Mouse (Mus musculus): ENCODE results near the gene Pak1.

The Pak1 gene

DNA sequence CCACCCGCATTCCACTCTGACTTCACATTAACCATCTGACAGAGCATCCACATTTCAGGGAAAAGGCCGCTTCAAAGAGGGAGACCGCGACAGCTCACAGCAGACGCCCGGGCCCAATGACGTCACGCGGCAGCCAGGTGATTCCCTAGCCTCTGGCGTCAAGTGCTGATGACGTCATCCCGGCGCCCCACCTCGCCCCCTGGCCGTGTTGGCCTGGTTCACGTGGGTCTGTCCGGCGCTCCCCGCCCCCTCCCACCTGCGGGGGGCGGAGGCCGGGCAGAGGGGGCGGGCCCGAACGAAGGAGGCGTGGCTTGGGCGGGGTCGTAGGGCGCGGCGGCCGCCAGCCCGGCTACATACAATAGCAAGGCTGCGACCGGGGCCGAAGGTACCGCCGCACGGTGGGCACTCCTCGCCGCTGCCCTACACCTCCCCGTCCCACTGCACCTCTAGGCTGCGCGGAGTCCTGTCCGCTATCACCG is at the start of gene Pak1:
Pak1 (plus strand) TSS at position 352 of the 479 bp plus-strand sequence.
- in situ Hi-C loops (cut with MboI, MseI) = no loop called here

GRCm38 (mm10) chr7:97740948-97741347 is 47.4 kb upstream of the Pak1 start:
- in situ Hi-C loops (cut with MboI, MseI) = loop anchor here in 1 of 2 experiments (10.0 kb wide), 1 partner anchor 334 kb away; no protein-coding TSS in a partner anchor

DNA sequence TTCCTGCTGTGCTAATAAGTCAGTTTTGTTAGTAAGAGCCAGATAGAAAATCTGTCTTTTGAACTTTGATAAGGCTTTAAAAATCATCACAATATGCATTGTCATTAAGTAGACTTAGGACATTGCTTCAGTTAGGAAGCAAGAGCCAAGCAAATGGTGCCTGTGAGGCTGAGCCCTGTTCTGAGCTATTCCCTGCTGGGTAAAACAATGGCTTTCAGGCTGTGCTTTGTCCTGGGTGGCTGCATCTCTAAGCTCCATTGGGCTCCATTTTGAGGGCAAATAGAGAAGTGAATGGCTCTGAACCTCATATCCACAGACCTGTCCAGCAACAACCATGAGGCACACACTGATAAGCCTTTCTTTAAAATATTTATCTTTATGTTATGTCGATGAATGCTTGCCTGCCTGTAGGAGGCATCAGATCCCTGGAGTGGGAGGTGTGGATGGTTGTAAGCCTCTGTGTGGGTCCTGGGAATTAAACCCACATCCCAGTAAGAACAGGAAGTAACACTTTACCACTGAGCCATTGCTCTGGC is 46.5 kb upstream of the Pak1 start:
- in situ Hi-C loops (cut with MboI, MseI) = loop anchor here in 1 of 2 experiments (10.0 kb wide), 1 partner anchor 333 kb away; no protein-coding TSS in a partner anchor

- in situ Hi-C loops (cut with MboI, MseI) = loop anchor here (5.0 to 10.0 kb wide), 5 partner anchors 97 to 377 kb away; no protein-coding TSS in a partner anchor
These were observed 43.0 kb upstream of the Pak1 start for GRCm38 (mm10) chr7:97745299-97745698.

- in situ Hi-C loops (cut with MboI, MseI) = loop anchor here (5.0 to 10.0 kb wide), 5 partner anchors 95 to 375 kb away; no protein-coding TSS in a partner anchor
These were observed 41.1 kb upstream of the Pak1 start for GRCm38 (mm10) chr7:97747176-97747707.

GRCm38 (mm10) chr7:97747787-97748497 is 40.4 kb upstream of the Pak1 start:
- in situ Hi-C loops (cut with MboI, MseI) = loop anchor here (5.0 to 10.0 kb wide), 5 partner anchors 94 to 374 kb away; no protein-coding TSS in a partner anchor

DNA sequence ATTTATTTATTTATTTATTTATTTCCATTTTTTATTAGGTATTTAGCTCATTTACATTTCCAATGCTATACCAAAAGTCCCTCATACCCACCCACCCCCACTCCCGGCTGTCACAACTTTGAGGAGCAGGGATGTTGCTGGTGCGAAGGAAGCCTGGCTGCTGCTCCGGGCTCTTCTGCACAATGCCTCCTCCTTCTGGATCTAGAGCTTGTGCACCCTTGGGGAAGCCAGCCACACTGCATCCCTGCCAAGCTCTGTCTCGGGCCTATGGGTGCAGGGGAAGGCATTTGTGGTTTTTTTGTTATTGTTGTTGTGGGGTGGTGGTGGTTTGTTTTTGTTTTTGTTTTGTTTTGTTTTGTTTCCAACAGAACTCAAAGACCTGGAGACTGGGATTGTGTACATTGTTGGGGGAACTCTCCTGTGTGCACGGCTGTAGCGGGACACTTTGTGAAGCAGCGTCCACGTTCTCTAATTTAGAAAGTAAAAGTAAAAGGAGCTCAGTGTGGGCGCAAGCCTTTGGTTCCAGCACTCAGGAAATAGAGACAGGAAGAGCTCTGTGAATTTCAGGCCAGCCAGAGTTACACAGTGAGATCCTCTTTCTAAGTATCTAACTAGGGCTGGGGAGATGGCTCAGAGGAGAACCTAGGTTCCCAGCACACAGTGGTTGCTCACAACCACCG is 39.7 kb upstream of the Pak1 start:
- in situ Hi-C loops (cut with MboI, MseI) = loop anchor here (5.0 to 10.0 kb wide), 5 partner anchors 94 to 374 kb away; no protein-coding TSS in a partner anchor

DNA sequence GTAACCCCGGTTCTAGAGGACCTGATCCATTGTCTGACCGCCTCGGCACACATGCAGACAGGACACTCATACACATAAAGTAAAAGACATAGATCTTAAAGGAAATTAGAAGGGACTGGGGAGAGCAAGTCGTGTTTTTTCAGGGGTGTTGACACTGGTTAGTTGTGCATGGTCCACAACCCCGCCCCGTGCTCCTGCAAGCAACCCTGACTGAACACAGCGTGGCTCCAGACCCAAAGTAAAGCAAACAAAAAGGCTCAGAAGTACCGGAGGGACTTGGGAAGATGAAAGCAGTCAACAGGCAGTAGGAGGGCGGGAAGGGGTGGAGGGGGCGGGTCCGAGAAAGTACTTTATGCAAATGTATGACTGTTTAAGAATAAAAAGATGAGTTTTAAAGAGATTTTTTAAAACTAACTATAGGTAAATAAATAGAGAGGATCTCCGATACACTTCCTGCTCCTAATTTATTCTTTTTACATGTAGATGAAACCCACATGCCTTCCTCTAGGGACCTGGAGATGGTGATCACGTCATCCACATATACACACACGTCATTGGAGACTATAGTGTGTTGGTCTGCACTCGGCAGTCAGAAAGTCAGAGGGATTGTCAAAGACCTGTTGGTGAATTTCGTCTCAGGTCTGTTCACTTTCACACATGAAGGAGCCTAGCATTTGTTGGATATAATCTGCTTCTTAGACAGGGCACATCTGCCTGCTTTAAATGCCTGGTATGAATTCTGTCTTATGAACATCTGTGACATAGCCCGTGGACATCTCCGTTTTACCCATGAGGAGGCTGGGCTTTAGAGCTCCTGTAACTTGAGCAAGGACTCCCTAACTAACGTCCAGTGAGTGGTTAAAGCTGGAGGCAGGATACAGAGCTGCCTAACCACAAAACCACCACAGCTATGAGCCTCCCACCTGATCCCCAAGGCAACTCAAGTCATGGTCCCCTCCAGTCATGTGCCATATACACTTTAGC is 38.8 kb upstream of the Pak1 start:
- in situ Hi-C loops (cut with MboI, MseI) = loop anchor here (5.0 to 10.0 kb wide), 5 partner anchors 93 to 373 kb away; no protein-coding TSS in a partner anchor

DNA sequence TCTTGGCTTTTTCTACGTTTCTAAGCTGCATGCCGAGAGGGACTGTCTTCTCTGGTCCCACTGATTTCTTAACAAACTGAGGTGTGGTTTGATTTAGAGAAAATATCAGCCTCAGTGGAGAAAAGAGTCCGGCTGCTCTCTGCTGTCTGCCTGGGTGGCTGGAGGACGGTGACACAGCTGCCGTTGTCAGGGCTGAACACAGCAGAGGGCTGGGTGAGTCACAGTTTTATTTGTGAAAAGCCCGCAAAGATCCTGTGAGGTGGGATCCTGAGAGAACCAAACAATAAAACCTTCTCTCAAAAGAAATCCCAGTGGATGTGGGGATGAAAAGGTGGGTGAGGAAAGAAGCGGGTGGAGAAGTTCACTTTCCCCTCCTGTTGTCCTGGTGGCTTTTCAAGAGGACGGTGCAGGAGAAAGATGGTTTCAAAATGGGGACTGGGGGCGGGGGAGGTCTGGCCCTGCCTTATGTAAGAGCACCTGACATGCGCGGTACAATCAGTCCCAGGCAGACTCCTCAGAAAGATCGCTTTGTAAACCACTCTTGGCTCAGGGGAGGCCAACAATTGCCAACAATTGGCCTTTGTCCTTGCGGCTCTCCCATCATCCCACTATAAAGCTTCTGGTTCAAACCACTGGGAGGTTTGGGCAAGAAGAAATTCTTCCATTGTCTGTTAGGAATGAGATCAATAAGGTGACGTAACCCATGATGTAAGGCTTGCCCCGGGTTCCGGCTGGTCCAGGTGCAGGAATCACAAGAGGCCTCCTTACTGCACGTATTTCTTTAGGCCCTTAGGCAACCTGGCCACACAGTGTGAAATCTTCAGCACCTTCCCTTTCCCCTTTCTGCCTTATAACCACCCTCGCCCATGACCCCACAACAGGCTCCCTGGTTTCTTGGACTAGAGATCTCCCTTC is 31.1 kb upstream of the Pak1 start:
- in situ Hi-C loops (cut with MboI, MseI) = no loop called here

- in situ Hi-C loops (cut with MboI, MseI) = no loop called here
These were observed 23.8 kb upstream of the Pak1 start for GRCm38 (mm10) chr7:97764591-97764990.

DNA sequence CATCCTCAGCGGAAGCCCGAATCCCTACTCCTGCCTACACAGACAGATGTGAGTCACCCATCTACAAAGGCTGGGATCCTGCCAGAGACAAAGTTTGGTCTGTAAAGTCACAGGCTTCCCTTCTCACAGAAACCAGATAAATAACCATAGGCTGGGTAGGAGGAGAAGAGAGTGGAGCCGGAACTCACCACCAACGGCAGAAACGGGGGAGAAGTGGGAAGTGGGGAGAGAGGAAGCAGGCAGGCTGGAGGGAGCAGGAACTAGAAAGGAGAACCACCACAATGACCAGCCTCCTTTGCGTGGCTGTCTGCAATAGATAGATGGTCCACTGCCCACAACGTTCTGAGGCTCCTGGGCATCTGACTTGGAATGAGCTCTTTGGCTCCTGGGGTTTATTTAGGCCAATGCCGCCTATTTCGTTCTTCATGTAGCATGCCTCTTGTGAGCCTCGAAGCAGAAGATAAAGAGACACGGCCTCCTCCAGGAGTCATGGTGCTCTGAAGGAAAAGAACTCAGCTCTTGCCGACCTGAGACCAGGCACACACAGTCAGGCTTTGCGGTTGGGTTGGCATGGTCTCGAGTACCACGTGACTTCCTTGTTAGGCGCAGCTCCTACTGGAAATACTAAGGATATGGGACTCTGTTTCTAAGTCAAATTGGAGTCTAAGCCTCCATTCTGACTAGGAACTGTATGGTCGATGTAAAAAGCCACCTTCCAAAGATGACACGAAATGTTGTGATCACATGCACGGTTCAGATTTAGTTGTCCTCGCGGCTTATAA is 23.0 kb upstream of the Pak1 start:
- in situ Hi-C loops (cut with MboI, MseI) = no loop called here

- in situ Hi-C loops (cut with MboI, MseI) = no loop called here
These were observed 22.4 kb upstream of the Pak1 start for GRCm38 (mm10) chr7:97765963-97766347.

- in situ Hi-C loops (cut with MboI, MseI) = no loop called here
These were observed 21.8 kb upstream of the Pak1 start for GRCm38 (mm10) chr7:97766406-97767166.

- in situ Hi-C loops (cut with MboI, MseI) = no loop called here
These were observed 20.5 kb upstream of the Pak1 start for GRCm38 (mm10) chr7:97767841-97768240.

DNA sequence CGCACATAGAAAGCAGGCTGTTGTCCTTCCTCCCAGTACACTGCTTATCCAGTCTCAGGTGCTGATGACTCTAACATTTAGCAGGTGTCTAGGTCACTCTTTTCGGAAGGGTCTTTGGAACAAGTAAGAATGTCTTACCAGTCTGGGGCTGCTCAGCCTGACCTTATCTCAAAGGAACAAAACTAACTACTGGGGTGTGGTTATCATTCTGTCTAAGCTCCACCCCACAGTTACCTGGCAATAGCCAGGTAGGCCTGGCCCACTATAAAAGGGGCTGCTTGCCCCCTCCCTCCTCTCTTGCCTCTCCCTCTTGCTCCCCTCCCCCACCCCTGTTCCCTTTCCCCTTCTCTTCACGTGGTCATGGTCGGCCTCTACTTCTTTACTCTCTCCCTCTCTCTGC is 19.3 kb upstream of the Pak1 start:
- in situ Hi-C loops (cut with MboI, MseI) = no loop called here

GRCm38 (mm10) chr7:97770841-97771620 is 17.3 kb upstream of the Pak1 start:
- in situ Hi-C loops (cut with MboI, MseI) = no loop called here

DNA sequence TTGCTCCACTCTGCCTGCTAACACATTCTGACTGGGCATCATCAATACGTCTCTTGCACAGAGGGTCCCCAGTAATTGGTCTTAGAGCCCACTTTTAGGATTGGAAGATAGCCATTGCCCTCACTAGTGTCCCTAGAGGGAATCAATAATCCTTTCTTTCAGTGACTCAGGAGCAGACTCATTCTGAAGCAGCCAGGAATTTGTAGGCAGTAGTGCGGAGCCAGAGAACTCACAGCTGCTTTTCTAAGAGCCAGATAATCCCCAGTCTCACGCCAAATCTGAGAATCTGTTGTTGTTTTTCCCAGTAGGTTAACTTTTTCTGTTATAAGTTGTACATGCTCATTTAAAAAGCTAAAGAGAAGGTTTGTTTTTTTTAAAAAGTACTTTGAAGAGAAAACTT is 13.0 kb upstream of the Pak1 start:
- in situ Hi-C loops (cut with MboI, MseI) = no loop called here

Measured in T-helper 17 cell (primary cell).